ENCODE assay signal across 30 mouse cellular contexts in genomic region chr6:32183651-32184185, GRCm38 (mm10).
DNase-seq lines count a peak whose midpoint lies in the region; ATAC-seq lines count a peak whose summit lies in the region.
"Had no signal": no experiment of that assay in that cellular context is flagged by ENCODE, and none has a peak within 500 bp of the region (broad histone marks: within the 10 kb centered on the region; RNA-seq: fewer than 3 reads in every experiment).

No protein-coding gene starts in this region.

- H3K9me3 ChIP-seq in intestine, embryonic 15.5 days, result no peaks in the 10 kb centered on the region
- H3K9me3 ChIP-seq: embryonic facial prominence, embryonic 12.5 days; G1E; heart, embryonic 12.5 days; hindbrain, embryonic 13.5 days; stomach, embryonic 15.5 days had no signal

- H3K4me3 ChIP-seq in intestine, embryonic 15.5 days (replicated peaks), result no peak overlapping the region
- H3K4me3 ChIP-seq: embryonic facial prominence, embryonic 12.5 days; heart, adult 2 months; heart, embryonic 12.5 days; hindbrain, embryonic 13.5 days; stomach, embryonic 15.5 days had no signal

- H3K36me3 ChIP-seq in intestine, embryonic 15.5 days, result no peaks in the 10 kb centered on the region
- H3K36me3 ChIP-seq: embryonic facial prominence, embryonic 12.5 days; G1E; stomach, embryonic 15.5 days had no signal

- H3K4me2 ChIP-seq in intestine, embryonic 15.5 days (replicated peaks), result no peak overlapping the region
- H3K4me2 ChIP-seq: embryonic facial prominence, embryonic 12.5 days; heart, embryonic 12.5 days; hindbrain, embryonic 13.5 days; stomach, embryonic 15.5 days had no signal

- intact Hi-C loops in left cerebral cortex, postnatal 4 days (cut with DNase I), result no loop called here

- no peak overlapping the region for H3K9ac ChIP-seq in intestine, embryonic 15.5 days
- H3K9ac ChIP-seq: embryonic facial prominence, embryonic 12.5 days; heart, embryonic 12.5 days; hindbrain, embryonic 13.5 days; liver, embryonic 14.5 days; stomach, embryonic 15.5 days had no signal

- ATAC-seq in common myeloid progenitor, adult 5-6 weeks (replicated peaks; ENCODE audit: low read depth, poor library complexity, severe bottlenecking), result peak; percentile 48
- no peak for ATAC-seq in intestine, embryonic 15.5 days
- ATAC-seq: forebrain, embryonic 14.5 days; intestine, postnatal 0 days had no signal

- 70% methylated on average over 6 of the region's 6 CpGs for WGBS in intestine, embryonic 15.5 days

- DNase-seq in frontal cortex, postnatal 36 days (ENCODE audit: low spot score in 2 of 2), result peak; percentile 22 to 23
- no peak for DNase-seq in frontal cortex, postnatal 25 days (ENCODE audit: low spot score in 2 of 2)
- DNase-seq in left cerebral cortex, adult 9 months (ENCODE audit: low spot score in 2 of 2), result peak; percentile 17 to 19
- DNase-seq in left cerebral cortex, postnatal 4 days, result no peak
- DNase-seq in telencephalon, adult 2 months (ENCODE audit: low read depth, low spot score), result peak; percentile 17
- DNase-seq: adrenal gland, adult 8-10 months; cerebellum, adult 8-10 months; cerebellum, postnatal 25 days; gastrocnemius, postnatal 10 days; heart, adult 2 months; heart, postnatal 4 days; kidney, adult 9 months; kidney, postnatal 10 days; layer of hippocampus, adult 9-11 months; liver; lung, adult 2 months; lung, postnatal 10 days; midbrain, embryonic 14.5 days; thymus, postnatal 25 days had no signal

- no peaks in the 10 kb centered on the region for H3K4me1 ChIP-seq in intestine, embryonic 15.5 days (replicated peaks)
- H3K4me1 ChIP-seq: heart, embryonic 12.5 days; stomach, embryonic 15.5 days had no signal

- no peak overlapping the region for H3K27ac ChIP-seq in intestine, embryonic 15.5 days
- H3K27ac ChIP-seq: embryonic facial prominence, embryonic 12.5 days; heart, adult 2 months; hindbrain, embryonic 13.5 days; liver, embryonic 14.5 days; macrophage; stomach, embryonic 15.5 days had no signal

- no peaks in the 10 kb centered on the region for H3K27me3 ChIP-seq in intestine, embryonic 15.5 days (replicated peaks)
- H3K27me3 ChIP-seq: embryonic facial prominence, embryonic 12.5 days; heart, embryonic 12.5 days; hindbrain, embryonic 13.5 days; stomach, embryonic 15.5 days had no signal

Comparison
In these comparisons a context has a peak if more than half of its experiments do, and no peak if none do; other contexts are left out.
1. DNase-seq: peak in frontal cortex, postnatal 36 days (2 of 2), left cerebral cortex, adult 9 months (2 of 2) and telencephalon, adult 2 months (single experiment); none in frontal cortex, postnatal 25 days (0 of 2) and left cerebral cortex, postnatal 4 days (single experiment).